Mouse (Mus musculus): ENCODE measurements around the gene Plcb4. TPM values are rescaled to one million over a fixed set of nuclear protein-coding genes. Genes with fewer than 3 reads are reported as not detected.
A peak's percentile ranks its signal among the peaks of the same experiment; 100 is the strongest.

The Plcb4 gene
- polyA plus RNA-seq, 1 experiment from 2014 or later = 33.8 TPM

GRCm38 (mm10) chr2:135716180-135716579 lies 57.4 kb downstream of the Plcb4 start:
- Histone ChIP-seq H3K4me2 (no peak overlapping the region), H3K4me1 (ENCODE audit: control insufficient read depth, insufficient read depth, low read length) (peaks cover 27% of the 10 kb centered on the region), H3K36me3 (ENCODE audit: control insufficient read depth, insufficient read depth, low read length) (no peaks in the 10 kb centered on the region), H3K9ac (ENCODE audit: low read depth, low read length) (no peak overlapping the region), H3K4me3 (ENCODE audit: low read depth, low read length) (no peak overlapping the region), H3K27me3 (ENCODE audit: control insufficient read depth, insufficient read depth, low read length) (no peaks in the 10 kb centered on the region), H3K9me3 (replicated peaks; ENCODE audit: control insufficient read depth, low read length) (no peaks in the 10 kb centered on the region), H3K27ac (ENCODE audit: low read depth, low read length) (no peak overlapping the region)
- 81% methylated on average over 4 of the region's 4 CpGs for WGBS (ENCODE audit: insufficient replicate concordance)
- ATAC-seq (replicated peaks; ENCODE audit: insufficient number of reproducible peaks, low FRiP score, low TSS enrichment) = no peak

- H3K36me3 ChIP-seq (ENCODE audit: control insufficient read depth, insufficient read depth, low read length) = no peaks in the 10 kb centered on the region
- H3K9ac ChIP-seq (ENCODE audit: low read depth, low read length) = 0 out of 2 replicates have a peak overlapping the region, but pooled peaks have one; percentile 22
- WGBS (ENCODE audit: insufficient replicate concordance) = 12% methylated on average over 16 of the region's 16 CpGs
- H3K4me2 ChIP-seq = peak overlapping the region; percentile 58
- H3K27ac ChIP-seq (ENCODE audit: low read depth, low read length) = no peak overlapping the region
- peaks cover 21% of the 10 kb centered on the region for H3K4me1 ChIP-seq (ENCODE audit: control insufficient read depth, insufficient read depth, low read length)
- H3K9me3 ChIP-seq (replicated peaks; ENCODE audit: control insufficient read depth, low read length) = no peaks in the 10 kb centered on the region
- H3K27me3 ChIP-seq (ENCODE audit: control insufficient read depth, insufficient read depth, low read length) = no peaks in the 10 kb centered on the region
- H3K4me3 ChIP-seq (ENCODE audit: low read depth, low read length) = peak overlapping the region; percentile 14; the same call in 1 of the 2 replicates
- ATAC-seq (replicated peaks; ENCODE audit: insufficient number of reproducible peaks, low FRiP score, low TSS enrichment) = 0 out of 2 replicates have a peak, but pooled peaks have one; percentile 7
These were observed 58.7 kb downstream of the Plcb4 start for GRCm38 (mm10) chr2:135717232-135718134.

- 62% methylated on average over 5 of the region's 5 CpGs for whole genome bisulfite sequencing (ENCODE audit: insufficient replicate concordance)
- no peaks in the 10 kb centered on the region for H3K36me3 ChIP-seq (ENCODE audit: control insufficient read depth, insufficient read depth, low read length)
- no peak overlapping the region for H3K27ac ChIP-seq (ENCODE audit: low read depth, low read length)
- no peak overlapping the region for H3K4me3 ChIP-seq (ENCODE audit: low read depth, low read length)
- no peaks in the 10 kb centered on the region for H3K9me3 ChIP-seq (replicated peaks; ENCODE audit: control insufficient read depth, low read length)
- no peak for ATAC-seq (replicated peaks; ENCODE audit: insufficient number of reproducible peaks, low FRiP score, low TSS enrichment)
- H3K27me3 ChIP-seq (ENCODE audit: control insufficient read depth, insufficient read depth, low read length) = no peaks in the 10 kb centered on the region
- peaks cover 17% of the 10 kb centered on the region for H3K4me1 ChIP-seq (ENCODE audit: control insufficient read depth, insufficient read depth, low read length)
- H3K4me2 ChIP-seq = no peak overlapping the region
- no peak overlapping the region for H3K9ac ChIP-seq (ENCODE audit: low read depth, low read length)
These were observed 63.3 kb downstream of the Plcb4 start for GRCm38 (mm10) chr2:135722109-135722508.

- Histone ChIP-seq H3K36me3 (ENCODE audit: control insufficient read depth, insufficient read depth, low read length) (no peaks in the 10 kb centered on the region), H3K9ac (ENCODE audit: low read depth, low read length) (no peak overlapping the region), H3K27me3 (ENCODE audit: control insufficient read depth, insufficient read depth, low read length) (no peaks in the 10 kb centered on the region), H3K4me1 (ENCODE audit: control insufficient read depth, insufficient read depth, low read length) (peaks cover 6% of the 10 kb centered on the region; the same call in 1 of the 2 replicates), H3K4me2 (no peak overlapping the region), H3K27ac (ENCODE audit: low read depth, low read length) (no peak overlapping the region), H3K4me3 (ENCODE audit: low read depth, low read length) (no peak overlapping the region), H3K9me3 (replicated peaks; ENCODE audit: control insufficient read depth, low read length) (no peaks in the 10 kb centered on the region)
- no peak for ATAC-seq (replicated peaks; ENCODE audit: insufficient number of reproducible peaks, low FRiP score, low TSS enrichment)
- 89% methylated on average over 6 of the region's 6 CpGs for WGBS (ENCODE audit: insufficient replicate concordance)
These were observed 64.6 kb downstream of the Plcb4 start for GRCm38 (mm10) chr2:135723387-135723786.

- Histone ChIP-seq H3K27ac (ENCODE audit: low read depth, low read length) (no peak overlapping the region), H3K9ac (ENCODE audit: low read depth, low read length) (no peak overlapping the region), H3K4me1 (ENCODE audit: control insufficient read depth, insufficient read depth, low read length) (peaks cover 6% of the 10 kb centered on the region; the same call in 1 of the 2 replicates), H3K27me3 (ENCODE audit: control insufficient read depth, insufficient read depth, low read length) (no peaks in the 10 kb centered on the region), H3K36me3 (ENCODE audit: control insufficient read depth, insufficient read depth, low read length) (no peaks in the 10 kb centered on the region), H3K9me3 (replicated peaks; ENCODE audit: control insufficient read depth, low read length) (no peaks in the 10 kb centered on the region), H3K4me2 (no peak overlapping the region), H3K4me3 (ENCODE audit: low read depth, low read length) (no peak overlapping the region)
- WGBS (ENCODE audit: insufficient replicate concordance) = 90% methylated on average over 10 of the region's 10 CpGs
- no peak for ATAC-seq (replicated peaks; ENCODE audit: insufficient number of reproducible peaks, low FRiP score, low TSS enrichment)
These were observed 65.7 kb downstream of the Plcb4 start for GRCm38 (mm10) chr2:135724489-135724888.

GRCm38 (mm10) chr2:135725362-135725761 lies 66.6 kb downstream of the Plcb4 start:
- H3K4me3 ChIP-seq (ENCODE audit: low read depth, low read length) = no peak overlapping the region
- H3K36me3 ChIP-seq (ENCODE audit: control insufficient read depth, insufficient read depth, low read length) = no peaks in the 10 kb centered on the region
- H3K4me2 ChIP-seq = no peak overlapping the region
- WGBS (ENCODE audit: insufficient replicate concordance) = 60% methylated on average over 4 of the region's 4 CpGs
- H3K4me1 ChIP-seq (ENCODE audit: control insufficient read depth, insufficient read depth, low read length) = peaks cover 6% of the 10 kb centered on the region; the same call in 1 of the 2 replicates
- no peaks in the 10 kb centered on the region for H3K27me3 ChIP-seq (ENCODE audit: control insufficient read depth, insufficient read depth, low read length)
- no peaks in the 10 kb centered on the region for H3K9me3 ChIP-seq (replicated peaks; ENCODE audit: control insufficient read depth, low read length)
- H3K27ac ChIP-seq (ENCODE audit: low read depth, low read length) = no peak overlapping the region
- ATAC-seq (replicated peaks; ENCODE audit: insufficient number of reproducible peaks, low FRiP score, low TSS enrichment) = no peak
- no peak overlapping the region for H3K9ac ChIP-seq (ENCODE audit: low read depth, low read length)

GRCm38 (mm10) chr2:135727088-135727487 lies 68.3 kb downstream of the Plcb4 start:
- H3K9ac ChIP-seq (ENCODE audit: low read depth, low read length) = no peak overlapping the region
- H3K4me1 ChIP-seq (ENCODE audit: control insufficient read depth, insufficient read depth, low read length) = peaks cover 16% of the 10 kb centered on the region
- no peak overlapping the region for H3K4me2 ChIP-seq
- H3K36me3 ChIP-seq (ENCODE audit: control insufficient read depth, insufficient read depth, low read length) = no peaks in the 10 kb centered on the region
- no peaks in the 10 kb centered on the region for H3K27me3 ChIP-seq (ENCODE audit: control insufficient read depth, insufficient read depth, low read length)
- WGBS (ENCODE audit: insufficient replicate concordance) = 75% methylated on average over 9 of the region's 9 CpGs
- ATAC-seq (replicated peaks; ENCODE audit: insufficient number of reproducible peaks, low FRiP score, low TSS enrichment) = 0 out of 2 replicates have a peak, but pooled peaks have one; percentile 22
- H3K27ac ChIP-seq (ENCODE audit: low read depth, low read length) = no peak overlapping the region
- H3K4me3 ChIP-seq (ENCODE audit: low read depth, low read length) = no peak overlapping the region
- H3K9me3 ChIP-seq (replicated peaks; ENCODE audit: control insufficient read depth, low read length) = no peaks in the 10 kb centered on the region

- Histone ChIP-seq H3K4me3 (ENCODE audit: low read depth, low read length) (no peak overlapping the region), H3K36me3 (ENCODE audit: control insufficient read depth, insufficient read depth, low read length) (no peaks in the 10 kb centered on the region), H3K4me1 (ENCODE audit: control insufficient read depth, insufficient read depth, low read length) (peaks cover 16% of the 10 kb centered on the region), H3K9ac (ENCODE audit: low read depth, low read length) (no peak overlapping the region), H3K4me2 (no peak overlapping the region), H3K9me3 (replicated peaks; ENCODE audit: control insufficient read depth, low read length) (no peaks in the 10 kb centered on the region), H3K27me3 (ENCODE audit: control insufficient read depth, insufficient read depth, low read length) (no peaks in the 10 kb centered on the region), H3K27ac (ENCODE audit: low read depth, low read length) (no peak overlapping the region)
- no peak for ATAC-seq (replicated peaks; ENCODE audit: insufficient number of reproducible peaks, low FRiP score, low TSS enrichment)
- 86% methylated on average over 4 of the region's 4 CpGs for WGBS (ENCODE audit: insufficient replicate concordance)
These were observed 69.1 kb downstream of the Plcb4 start for GRCm38 (mm10) chr2:135727925-135728324.
